ENCODE assay signal across 29 mouse cellular contexts in genomic region chr1:88916531-88917050, GRCm38 (mm10).
DNase-seq lines count a peak whose midpoint lies in the region; ATAC-seq and TF ChIP-seq lines count a peak whose summit lies in the region.
"Had no signal": no experiment of that assay in that cellular context is flagged by ENCODE, and none has a peak within 500 bp of the region (broad histone marks: within the 10 kb centered on the region; RNA-seq: fewer than 3 reads in every experiment).

No protein-coding gene starts in this region.

- intact Hi-C loops in heart, adult 2 months (cut with DNase I) = loop anchor here (5.0 kb wide), 1 partner anchor 126 kb away; no protein-coding TSS in a partner anchor

- H3K4me3 ChIP-seq in forebrain, embryonic 10.5 days = no peak overlapping the region
- no peak overlapping the region for H3K4me3 ChIP-seq in forebrain, embryonic 14.5 days (ENCODE audit: low read depth, low read length)
- H3K4me3 ChIP-seq in heart, adult 2 months = no peak overlapping the region
- H3K4me3 ChIP-seq: heart, embryonic 12.5 days; hindbrain, embryonic 15.5 days; intestine, embryonic 15.5 days; limb, embryonic 15.5 days; midbrain, embryonic 15.5 days; myocyte; neural tube, embryonic 13.5 days; stomach, embryonic 15.5 days had no signal

- H3K36me3 ChIP-seq in forebrain, embryonic 10.5 days (replicated peaks) = no peaks in the 10 kb centered on the region
- H3K36me3 ChIP-seq in forebrain, embryonic 14.5 days (ENCODE audit: control insufficient read depth, insufficient read depth, low read length) = no peaks in the 10 kb centered on the region
- H3K36me3 ChIP-seq in heart, adult 2 months (ENCODE audit: control insufficient read depth, insufficient read depth, low read length) = no peaks in the 10 kb centered on the region
- H3K36me3 ChIP-seq: heart, embryonic 12.5 days; hindbrain, embryonic 15.5 days; intestine, embryonic 15.5 days; limb, embryonic 15.5 days; midbrain, embryonic 15.5 days; neural tube, embryonic 13.5 days; stomach, embryonic 15.5 days had no signal

- WGBS in forebrain, embryonic 10.5 days = 80% methylated on average over 4 of the region's 4 CpGs
- 61% methylated on average over 4 of the region's 4 CpGs for WGBS in forebrain, embryonic 14.5 days
- 70% methylated on average over 4 of the region's 4 CpGs for WGBS in heart, adult 2 months

- no peak for DNase-seq in forebrain, embryonic 10.5 days (ENCODE audit: extremely low spot score, low spot score)
- no peak for DNase-seq in forebrain, embryonic 14.5 days (ENCODE audit: low spot score)
- peak; percentile 15 to 27 for DNase-seq in heart, adult 18-20 months
- no peak for DNase-seq in heart, adult 2 months
- peak; percentile 25 to 28 for DNase-seq in layer of hippocampus, postnatal 14 days (ENCODE audit: low spot score in 2 of 2)
- no peak for DNase-seq in layer of hippocampus, postnatal 25 days (ENCODE audit: extremely low spot score in 1 of 2, low spot score in 1 of 2)
- DNase-seq in brain, adult 2 months (ENCODE audit: low read depth, low spot score) = peak; percentile 57
- DNase-seq: cerebellum, adult 2 months; cerebellum, postnatal 36 days; embryo, embryonic 11 days; kidney, adult 9 months; kidney, postnatal 14 days; left cerebral cortex, postnatal 4 days; lung, postnatal 4 days; right cerebral cortex, adult 18-20 months; right cerebral cortex, postnatal 4 days; thymus, adult 2 months; thymus, postnatal 4 days had no signal

- peaks cover 8% of the 10 kb centered on the region for H3K4me1 ChIP-seq in forebrain, embryonic 10.5 days
- H3K4me1 ChIP-seq in forebrain, embryonic 14.5 days (ENCODE audit: control insufficient read depth, insufficient read depth, low read length) = no peaks in the 10 kb centered on the region
- H3K4me1 ChIP-seq in heart, adult 2 months (ENCODE audit: control insufficient read depth, insufficient read depth, low read length) = no peaks in the 10 kb centered on the region
- H3K4me1 ChIP-seq: hindbrain, embryonic 15.5 days; intestine, embryonic 15.5 days; limb, embryonic 15.5 days; midbrain, embryonic 15.5 days; neural tube, embryonic 13.5 days; stomach, embryonic 15.5 days had no signal

- TF ChIP-seq EP300 in heart, adult 2 months (IDR thresholded peaks at IDR 0.05; ENCODE audit: insufficient read depth, low read depth, low read length) = no peak

- H3K27ac ChIP-seq in forebrain, embryonic 10.5 days = peak overlapping the region; percentile 53; the same call in 1 of the 2 replicates
- no peak overlapping the region for H3K27ac ChIP-seq in forebrain, embryonic 14.5 days (ENCODE audit: low read depth, low read length)
- no peak overlapping the region for H3K27ac ChIP-seq in heart, adult 2 months
- H3K27ac ChIP-seq: hindbrain, embryonic 15.5 days; intestine, embryonic 15.5 days; limb, embryonic 15.5 days; liver, embryonic 14.5 days; midbrain, embryonic 15.5 days; neural tube, embryonic 13.5 days; stomach, embryonic 15.5 days had no signal

- TF ChIP-seq POLR2A in heart, adult 2 months (IDR thresholded peaks at IDR 0.05; ENCODE audit: insufficient read depth, low read depth, low read length) = no peak

- no peak overlapping the region for H3K4me2 ChIP-seq in forebrain, embryonic 14.5 days (ENCODE audit: low read length)
- H3K4me2 ChIP-seq: heart, embryonic 12.5 days; hindbrain, embryonic 15.5 days; intestine, embryonic 15.5 days; limb, embryonic 15.5 days; midbrain, embryonic 15.5 days; neural tube, embryonic 13.5 days; stomach, embryonic 15.5 days had no signal

- no peak for ATAC-seq in forebrain, embryonic 14.5 days
- no peak for ATAC-seq in frontal cortex, adult (ENCODE audit: low TSS enrichment)
- ATAC-seq: forebrain, embryonic 16.5 days; intestine, embryonic 15.5 days; midbrain, embryonic 15.5 days had no signal

- H3K79me2 ChIP-seq in heart, adult 2 months (replicated peaks; ENCODE audit: control insufficient read depth, insufficient read depth, low read length) = no peaks in the 10 kb centered on the region

- H3K9ac ChIP-seq in forebrain, embryonic 14.5 days (ENCODE audit: low read length) = no peak overlapping the region
- H3K9ac ChIP-seq in heart, adult 2 months (ENCODE audit: low read depth, low read length) = no peak overlapping the region
- H3K9ac ChIP-seq: heart, embryonic 12.5 days; hindbrain, embryonic 15.5 days; intestine, embryonic 15.5 days; limb, embryonic 15.5 days; liver, embryonic 14.5 days; midbrain, embryonic 15.5 days; neural tube, embryonic 13.5 days; stomach, embryonic 15.5 days had no signal

- H3K9me3 ChIP-seq in forebrain, embryonic 10.5 days = peaks cover 7% of the 10 kb centered on the region; the same call in 1 of the 2 replicates
- peaks cover 6% of the 10 kb centered on the region; the same call in 1 of the 2 replicates for H3K9me3 ChIP-seq in forebrain, embryonic 14.5 days (replicated peaks; ENCODE audit: control insufficient read depth, low read length)
- H3K9me3 ChIP-seq: hindbrain, embryonic 15.5 days; intestine, embryonic 15.5 days; limb, embryonic 15.5 days; midbrain, embryonic 15.5 days; stomach, embryonic 15.5 days had no signal

- peaks cover 4% of the 10 kb centered on the region; the same call in 1 of the 2 replicates for H3K27me3 ChIP-seq in forebrain, embryonic 10.5 days (ENCODE audit: poor library complexity, severe bottlenecking)
- no peaks in the 10 kb centered on the region for H3K27me3 ChIP-seq in forebrain, embryonic 14.5 days (replicated peaks; ENCODE audit: control insufficient read depth, insufficient read depth, low read length)
- no peaks in the 10 kb centered on the region for H3K27me3 ChIP-seq in heart, adult 2 months (ENCODE audit: control insufficient read depth, insufficient read depth, low read length)
- H3K27me3 ChIP-seq: heart, embryonic 12.5 days; hindbrain, embryonic 15.5 days; intestine, embryonic 15.5 days; limb, embryonic 15.5 days; midbrain, embryonic 15.5 days; neural tube, embryonic 13.5 days; stomach, embryonic 15.5 days had no signal

- no peak for TF ChIP-seq CTCF in heart, adult 2 months (IDR thresholded peaks at IDR 0.05)

Comparison
In these comparisons a context has a peak if more than half of its experiments do, and no peak if none do; other contexts are left out.
1. DNase-seq: peak in heart, adult 18-20 months (2 of 2), layer of hippocampus, postnatal 14 days (2 of 2) and brain, adult 2 months (single experiment); none in forebrain, embryonic 10.5 days (single experiment), forebrain, embryonic 14.5 days (single experiment), heart, adult 2 months (0 of 2) and layer of hippocampus, postnatal 25 days (0 of 2).